ENCODE assay signal across 16 mouse cellular contexts in genomic region chr7:50441237-50441636, GRCm38 (mm10).
"Had no signal": no experiment of that assay in that cellular context is flagged by ENCODE, and none has a peak within 500 bp of the region (broad histone marks: within the 10 kb centered on the region; RNA-seq: fewer than 3 reads in every experiment).

No protein-coding gene starts in this region.

- H3K9ac ChIP-seq: liver, embryonic 12.5 days; lung, embryonic 14.5 days; neural tube, embryonic 15.5 days had no signal

- H3K36me3 ChIP-seq: limb, embryonic 10.5 days; liver, embryonic 12.5 days; midbrain, embryonic 10.5 days; neural tube, embryonic 15.5 days had no signal

- H3K4me1 ChIP-seq: limb, embryonic 10.5 days; liver, embryonic 12.5 days; midbrain, embryonic 10.5 days; neural tube, embryonic 15.5 days had no signal

- H3K4me2 ChIP-seq: liver, embryonic 12.5 days; lung, embryonic 14.5 days; neural tube, embryonic 15.5 days had no signal

- H3K27me3 ChIP-seq: liver, embryonic 12.5 days; neural tube, embryonic 15.5 days had no signal

- H3K27ac ChIP-seq: limb, embryonic 10.5 days; liver, embryonic 12.5 days; midbrain, embryonic 10.5 days; neural tube, embryonic 15.5 days; stomach, postnatal 0 days had no signal

- H3K4me3 ChIP-seq: limb, embryonic 10.5 days; liver, embryonic 12.5 days; midbrain, embryonic 10.5 days; myocyte; neural tube, embryonic 15.5 days had no signal

- DNase-seq: kidney, adult 11 months; kidney, adult 9 months; kidney, postnatal 10 days; kidney, postnatal 4 days; lung, embryonic 14.5 days; lung, postnatal 10 days; lung, postnatal 4 days; midbrain, embryonic 14.5 days; thymus, adult 18-20 months; thymus, postnatal 14 days had no signal

- ATAC-seq: liver, embryonic 12.5 days had no signal

- H3K9me3 ChIP-seq: limb, embryonic 10.5 days; liver, embryonic 12.5 days; midbrain, embryonic 10.5 days; neural tube, embryonic 15.5 days had no signal
